Mouse (Mus musculus): ENCODE results near the gene Tbc1d5.
A peak's percentile ranks its signal among the peaks of the same experiment; 100 is the strongest.
"Not testable (repeated sequence)": the region's sequence is repeated elsewhere in the genome, so short reads cannot be mapped to it uniquely, and the experiment has no call there.

Tbc1d5 gene

DNA sequence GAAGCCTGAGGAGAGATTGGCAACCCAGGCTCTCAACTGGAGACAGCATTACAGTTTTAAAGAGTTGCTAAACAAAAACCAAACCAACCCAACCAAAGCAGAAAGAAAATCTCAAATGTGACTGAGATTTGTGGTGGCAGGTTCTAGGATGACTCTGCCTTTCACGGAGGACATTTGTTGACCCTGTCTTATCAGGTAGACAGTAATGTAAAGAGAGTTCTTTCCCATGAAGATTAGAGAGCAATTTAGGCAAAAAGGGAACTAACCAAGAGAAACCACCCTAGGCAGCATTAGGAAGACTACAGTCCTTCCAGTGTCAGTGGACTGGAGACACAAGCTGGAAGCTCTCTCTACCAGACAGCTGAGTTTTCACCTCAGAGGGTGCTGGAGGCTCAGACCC lies 438.3 kb downstream of the Tbc1d5 start:
- no peak for DNase-seq

DNA sequence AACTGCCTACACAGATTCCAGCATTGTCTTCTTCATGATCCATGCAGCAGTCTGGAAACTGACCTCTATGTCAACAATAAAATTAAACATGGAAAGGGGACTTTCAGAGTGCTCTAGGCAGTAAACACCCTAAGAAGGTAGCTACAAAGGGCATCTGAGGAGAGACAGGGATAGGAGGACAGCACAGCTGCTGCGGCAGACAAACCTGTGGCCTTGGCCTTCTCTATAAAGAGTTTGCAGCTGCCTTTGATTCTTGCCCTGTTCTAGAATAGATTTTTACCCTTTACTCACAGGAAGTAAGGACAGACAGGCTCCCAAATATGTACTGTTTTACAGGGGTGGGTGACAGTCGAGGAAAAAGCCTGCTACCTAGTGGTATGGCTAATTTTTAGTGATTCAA lies 440.7 kb downstream of the Tbc1d5 start:
- DNase-seq: no peak

DNA sequence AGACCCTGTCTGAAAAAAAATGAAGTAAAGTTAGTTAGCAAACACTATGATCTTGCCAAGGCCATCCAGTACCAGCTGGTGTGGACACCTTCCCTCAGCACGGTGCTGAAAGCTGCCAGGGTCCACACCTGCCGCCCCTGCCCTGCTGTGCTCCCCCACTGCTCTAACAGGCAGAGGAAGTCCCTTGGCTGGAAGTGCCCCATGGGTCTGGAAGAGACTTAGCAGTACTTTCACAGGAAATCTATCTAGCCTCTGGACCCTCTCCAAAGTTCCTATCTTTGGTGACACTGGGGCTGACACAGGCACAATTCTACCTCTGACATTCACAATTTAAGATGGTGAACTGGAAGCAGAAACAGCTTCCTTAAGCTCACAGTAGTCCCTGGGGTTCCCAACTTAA lies 442.1 kb downstream of the Tbc1d5 start:
- no peak for DNase-seq

DNA sequence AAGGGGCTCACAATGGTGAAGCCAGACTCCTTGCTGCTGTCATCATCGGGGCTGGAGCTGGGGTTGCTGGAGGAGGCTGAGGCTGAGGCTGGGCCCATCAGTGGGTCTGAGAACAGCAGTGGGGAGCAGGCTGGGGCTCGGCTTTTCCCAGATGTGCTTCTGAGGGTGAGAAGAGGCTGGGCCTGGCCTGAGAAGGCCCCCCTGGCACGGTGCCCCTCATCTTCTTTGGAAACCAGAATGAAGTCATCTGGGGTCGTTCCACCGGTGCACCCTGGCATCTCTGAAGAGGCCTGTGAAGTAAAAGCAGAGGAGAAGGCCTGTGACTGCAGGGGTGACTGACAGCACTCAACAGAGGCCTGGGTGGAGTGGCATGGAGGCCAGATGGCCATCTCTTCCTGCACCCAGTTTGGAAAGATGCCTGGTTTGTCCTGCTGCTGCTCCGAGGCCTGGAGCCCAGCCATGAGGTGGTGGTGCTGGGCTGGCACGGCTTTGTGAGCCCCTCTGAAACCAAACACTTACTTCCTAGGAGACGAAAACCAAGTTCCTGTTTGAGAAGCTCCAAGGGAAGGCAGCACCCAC lies 443.1 kb downstream of the Tbc1d5 start:
- no peak for DNase-seq

DNA sequence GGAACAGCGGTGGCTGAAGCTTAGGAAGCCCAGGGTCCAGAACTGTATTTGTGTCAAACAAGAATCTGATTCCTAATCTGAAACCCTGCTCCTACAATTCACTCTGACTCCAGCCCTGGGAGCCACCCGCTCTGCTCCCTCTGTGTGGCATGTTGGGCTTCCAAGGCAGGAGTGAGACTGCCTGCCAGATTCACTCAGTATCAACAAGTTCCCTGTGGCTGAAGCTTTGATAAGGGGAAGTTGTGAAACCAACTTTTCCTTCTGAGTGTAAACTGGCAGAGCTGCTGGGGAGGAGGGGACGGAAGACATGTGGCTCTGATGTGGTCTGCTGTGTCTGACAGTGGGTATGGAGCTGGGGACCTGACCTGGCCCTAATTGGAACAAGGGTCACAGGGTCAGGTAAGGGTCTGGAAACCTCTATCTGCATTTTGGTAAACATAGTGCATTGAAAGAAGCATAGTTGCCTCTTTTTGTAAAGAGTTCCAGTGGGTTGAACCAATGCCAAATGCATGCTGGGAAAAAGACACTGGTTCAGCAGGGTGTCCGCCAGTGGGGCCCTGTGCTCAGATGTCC lies 443.7 kb downstream of the Tbc1d5 start:
- DNase-seq: no peak

DNA sequence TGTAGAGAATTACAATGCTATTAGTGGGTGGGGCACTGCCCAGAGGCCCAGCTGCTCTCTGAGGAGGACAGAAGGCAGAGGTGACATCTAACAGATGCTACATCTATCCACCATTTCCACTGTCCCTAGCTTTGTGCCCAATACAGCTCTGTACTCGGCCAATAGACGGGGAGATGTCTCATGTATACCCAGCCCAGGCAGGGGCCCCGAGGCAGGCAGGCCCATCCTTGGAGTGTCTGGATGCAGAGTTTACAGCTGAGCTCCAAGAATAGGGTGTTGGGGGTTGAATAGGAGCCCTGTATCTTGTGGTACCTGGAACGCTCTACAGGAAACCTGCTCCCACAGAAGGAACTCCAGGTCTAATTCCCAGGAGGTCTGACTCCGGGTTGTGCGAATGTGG lies 444.4 kb downstream of the Tbc1d5 start:
- no peak for DNase-seq

DNA sequence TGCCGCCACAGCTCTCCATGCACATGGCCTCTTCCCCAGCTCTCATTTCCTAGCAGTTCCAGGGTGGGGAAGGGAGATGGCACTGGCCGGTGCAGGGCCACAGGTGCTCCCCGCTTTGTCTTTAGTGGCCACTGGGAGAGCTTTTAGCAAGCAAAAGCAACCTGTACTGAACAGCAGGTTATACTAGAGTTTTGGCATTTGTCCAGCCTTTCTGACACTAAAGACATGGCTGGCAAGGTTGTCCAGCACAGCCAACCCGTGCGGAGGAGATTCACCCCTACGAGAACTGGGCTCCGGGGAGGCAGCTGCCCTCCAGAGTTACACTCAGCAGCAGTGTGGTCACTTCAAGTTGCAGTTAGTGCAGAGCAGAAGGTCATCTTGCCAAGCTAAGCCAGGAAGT lies 445.8 kb downstream of the Tbc1d5 start:
- no peak for DNase-seq

DNA sequence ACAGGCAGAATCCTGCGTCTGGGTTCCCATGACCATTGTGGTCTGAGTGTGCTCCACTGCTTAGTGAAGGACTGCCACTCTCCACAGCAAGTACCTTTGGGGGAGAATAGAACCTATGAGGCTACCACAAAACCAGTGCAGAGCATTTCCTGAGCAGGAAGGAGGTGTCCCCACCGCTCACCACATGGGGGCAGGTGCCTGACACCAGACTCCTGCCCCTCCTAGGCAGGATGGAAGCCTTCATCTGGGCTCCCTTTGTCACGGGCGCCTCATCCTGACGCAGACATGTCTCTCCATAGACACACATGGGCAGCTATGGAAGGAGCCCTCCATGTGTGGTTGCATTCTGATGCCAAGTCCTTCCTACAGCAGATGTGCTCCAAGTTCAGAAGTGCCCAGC lies 447.3 kb downstream of the Tbc1d5 start:
- no peak for DNase-seq

DNA sequence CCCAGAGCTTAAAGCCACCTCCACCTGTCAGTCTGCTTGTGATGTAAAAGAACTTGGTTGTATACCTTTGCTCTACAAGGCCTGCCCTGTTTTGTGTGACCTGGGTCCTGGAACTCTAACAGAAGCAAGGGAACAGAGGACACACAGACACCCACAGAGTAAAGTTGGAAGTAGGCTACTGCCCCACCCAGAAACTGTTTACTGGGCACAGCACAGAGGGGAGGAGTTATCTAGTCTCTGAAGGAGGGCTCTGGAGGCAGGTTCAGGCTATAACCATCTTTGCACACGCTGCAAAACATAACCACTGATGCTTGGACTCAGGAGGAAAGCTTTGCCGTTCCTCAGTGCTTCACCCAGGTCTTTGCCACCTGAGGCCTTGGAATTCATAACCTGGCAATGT lies 448.3 kb downstream of the Tbc1d5 start:
- DNase-seq: no peak

DNA sequence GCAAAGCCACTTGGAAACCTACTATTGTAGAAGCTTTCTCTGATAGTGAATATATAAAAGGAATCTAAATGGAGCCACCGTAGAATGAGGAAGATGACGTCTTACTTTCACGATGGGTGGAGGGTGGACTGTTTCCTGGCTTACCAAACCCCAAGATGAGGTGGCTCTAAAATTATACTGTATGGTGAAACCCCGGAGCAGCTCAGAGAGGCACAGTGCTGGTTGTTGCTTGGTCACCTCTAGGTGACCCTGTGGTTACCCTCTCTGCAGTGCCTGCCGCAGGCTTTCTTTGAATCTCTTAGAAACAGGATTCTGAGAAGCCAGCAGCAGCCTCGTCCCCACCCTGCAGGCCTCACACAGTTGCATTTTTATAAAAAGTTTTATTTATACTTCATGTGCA lies 449.6 kb downstream of the Tbc1d5 start:
- DNase-seq: no peak

DNA sequence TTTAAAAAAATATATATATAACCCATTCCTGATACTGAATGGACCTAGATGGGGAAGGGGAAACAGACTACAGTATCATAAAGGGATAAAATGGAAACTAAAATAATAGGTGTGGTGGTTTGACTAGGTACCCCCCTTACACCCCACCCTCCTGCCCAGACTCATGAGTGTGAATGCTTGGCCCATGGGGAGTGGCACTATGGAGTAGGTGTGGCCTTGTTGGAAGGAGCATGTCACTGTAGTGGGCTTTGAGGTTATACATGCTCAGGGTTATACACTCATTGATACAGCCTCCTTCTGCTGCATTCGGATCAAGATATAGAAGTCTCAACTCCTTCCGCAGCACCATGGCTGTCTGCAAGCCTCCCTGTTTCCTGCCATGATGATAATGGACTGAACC lies 450.1 kb downstream of the Tbc1d5 start:
- no peak for DNase-seq

DNA sequence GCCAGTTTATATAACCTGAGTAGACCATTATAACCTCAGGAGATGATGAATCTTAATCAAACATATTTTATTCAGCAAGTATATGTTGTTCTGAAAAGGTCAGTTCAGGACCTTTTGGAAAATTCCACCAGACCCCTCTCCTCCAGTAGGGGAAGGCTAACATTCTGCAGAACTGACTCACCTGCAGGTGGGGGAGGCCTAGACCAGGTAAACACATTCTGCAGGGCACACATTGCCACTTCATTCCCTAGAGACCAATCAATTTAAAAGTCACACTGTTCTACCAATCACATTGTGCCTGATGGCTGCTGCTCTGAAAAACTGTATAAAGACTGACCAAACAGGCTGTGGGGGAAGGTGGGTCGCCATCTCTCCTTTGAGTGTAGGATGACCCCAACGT lies 452.9 kb downstream of the Tbc1d5 start:
- DNase-seq: no peak

DNA sequence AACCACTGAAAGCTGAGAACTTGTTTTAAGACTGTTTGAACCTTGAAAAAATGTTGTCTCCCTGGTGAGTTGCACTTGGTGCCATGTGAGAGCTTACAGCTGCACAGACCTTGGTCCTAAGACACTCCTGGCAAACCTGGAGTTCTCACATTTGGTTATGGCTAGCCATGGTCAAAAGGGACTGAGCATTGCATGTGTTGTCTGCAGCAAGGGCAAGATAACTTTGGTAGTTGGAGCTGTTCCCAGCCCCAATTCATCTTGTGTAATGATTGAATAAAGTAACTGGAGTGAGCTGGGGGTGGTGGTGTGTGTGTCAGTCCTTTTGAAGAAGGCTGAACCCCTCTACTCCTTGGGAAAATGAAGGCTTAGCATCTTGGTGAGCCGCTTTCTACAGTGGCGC lies 454.8 kb downstream of the Tbc1d5 start:
- DNase-seq: no peak

DNA sequence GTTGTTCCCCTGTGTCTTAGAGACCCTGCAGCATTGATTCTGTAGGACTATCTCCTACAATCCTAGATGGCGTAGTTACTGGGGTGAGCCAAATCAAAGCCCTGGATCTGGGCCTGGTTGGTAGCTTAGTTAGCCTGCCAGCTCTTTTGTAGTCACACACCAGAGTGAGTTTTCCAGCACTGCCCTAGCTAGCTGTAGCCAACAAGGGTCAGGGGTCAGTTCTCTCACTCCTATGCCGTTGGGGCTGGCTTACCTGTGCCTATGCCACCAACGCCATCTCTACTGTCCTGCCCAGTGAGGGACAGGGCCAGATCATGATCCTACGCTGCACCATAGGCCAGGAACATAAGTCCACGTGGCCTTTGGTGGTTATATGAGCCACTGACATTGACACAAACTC lies 461.6 kb downstream of the Tbc1d5 start:
- no peak for DNase-seq

DNA sequence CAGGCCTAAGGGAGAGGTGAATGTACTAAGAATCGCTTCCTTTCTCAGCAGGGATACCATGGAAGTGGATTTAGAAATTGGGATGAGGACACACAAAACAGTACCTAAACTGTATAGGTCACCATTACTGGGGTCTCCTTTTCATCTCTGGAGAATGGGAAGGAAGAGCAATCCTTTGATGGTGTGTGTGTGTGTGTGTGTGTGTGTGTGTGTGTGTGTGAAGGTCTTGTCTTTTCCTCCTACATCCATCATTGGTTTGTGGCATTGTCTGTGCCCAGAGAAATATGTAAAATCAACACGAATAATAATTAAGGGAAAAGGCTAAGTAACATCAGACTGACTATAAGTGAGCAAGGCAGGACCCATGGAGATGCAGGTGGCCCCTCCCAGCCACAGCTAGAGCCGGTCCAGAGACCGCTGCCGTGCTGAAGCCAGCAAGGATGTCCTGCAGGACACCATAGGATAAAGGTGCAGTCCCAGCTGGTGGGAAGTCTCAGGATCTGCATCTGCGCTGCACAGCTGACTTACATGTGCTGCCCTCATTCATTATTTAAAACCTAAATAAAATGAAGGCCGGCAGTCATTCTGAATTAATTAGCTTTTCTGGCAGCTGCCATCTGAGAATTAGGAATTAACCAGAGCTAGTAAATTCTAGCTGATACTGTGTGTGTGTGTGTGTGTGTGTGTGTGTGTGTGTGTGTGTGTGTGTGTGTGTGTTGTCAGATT lies 468.5 kb downstream of the Tbc1d5 start:
- DNase-seq: no peak

DNA sequence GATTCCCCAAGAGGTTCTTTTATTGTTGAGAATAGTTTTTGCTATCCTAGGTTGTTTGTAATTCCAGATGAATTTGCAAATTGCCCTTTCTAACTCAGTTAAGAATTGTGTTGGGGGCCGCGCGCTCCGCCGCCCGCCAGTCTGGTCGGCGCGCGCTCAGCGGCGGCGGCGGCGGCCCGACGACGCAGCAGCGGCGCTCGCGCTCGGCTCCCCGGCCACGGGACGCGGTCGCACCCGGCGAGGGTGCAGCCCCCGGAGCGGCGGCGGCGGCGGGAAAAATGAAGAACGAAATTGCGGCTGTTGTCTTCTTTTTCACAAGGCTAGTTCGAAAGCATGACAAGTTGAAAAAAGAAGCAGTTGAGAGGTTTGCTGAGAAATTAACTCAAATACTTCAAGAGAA lies 480.7 kb downstream of the Tbc1d5 start:
- not testable (repeated sequence) for DNase-seq

DNA sequence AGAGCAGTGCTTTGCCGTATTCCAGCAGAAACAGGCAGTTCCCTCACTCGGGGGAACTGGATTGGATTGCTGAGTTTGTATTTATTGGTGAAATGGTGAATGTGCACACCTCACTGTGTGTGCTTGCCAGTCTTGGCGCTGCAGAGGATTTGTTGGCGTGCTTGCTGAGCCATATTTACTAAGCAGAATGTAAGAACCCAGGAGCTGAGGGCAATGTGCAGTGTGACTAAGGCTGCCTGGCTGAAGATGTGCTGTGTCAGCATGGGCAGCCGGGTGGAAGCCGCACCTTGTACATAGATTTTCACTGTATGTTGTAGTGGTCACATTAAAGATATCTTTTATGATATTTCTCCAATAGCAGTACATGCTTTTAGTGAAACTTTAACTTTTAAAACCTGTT lies 491.0 kb downstream of the Tbc1d5 start:
- no peak for DNase-seq

DNA sequence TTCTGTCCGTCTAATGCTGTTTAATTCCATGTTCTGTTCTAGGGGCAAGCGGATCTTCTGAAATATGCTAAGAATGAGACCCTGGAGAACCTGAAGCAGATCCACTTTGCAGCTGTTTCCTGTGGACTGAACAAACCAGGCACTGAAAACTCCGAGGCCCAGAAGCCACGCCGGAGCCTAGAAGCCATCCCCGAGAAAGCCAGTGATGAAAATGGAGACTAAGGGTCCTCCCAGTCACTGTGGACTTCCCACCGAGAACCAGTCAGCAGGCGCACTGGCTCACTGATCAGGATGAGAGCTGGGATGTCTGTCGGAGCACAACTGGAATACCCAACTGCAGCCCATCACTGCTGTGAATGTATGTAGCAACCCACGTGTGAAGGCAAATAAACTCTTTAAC lies 491.5 kb downstream of the Tbc1d5 start:
- DNase-seq: no peak

DNA sequence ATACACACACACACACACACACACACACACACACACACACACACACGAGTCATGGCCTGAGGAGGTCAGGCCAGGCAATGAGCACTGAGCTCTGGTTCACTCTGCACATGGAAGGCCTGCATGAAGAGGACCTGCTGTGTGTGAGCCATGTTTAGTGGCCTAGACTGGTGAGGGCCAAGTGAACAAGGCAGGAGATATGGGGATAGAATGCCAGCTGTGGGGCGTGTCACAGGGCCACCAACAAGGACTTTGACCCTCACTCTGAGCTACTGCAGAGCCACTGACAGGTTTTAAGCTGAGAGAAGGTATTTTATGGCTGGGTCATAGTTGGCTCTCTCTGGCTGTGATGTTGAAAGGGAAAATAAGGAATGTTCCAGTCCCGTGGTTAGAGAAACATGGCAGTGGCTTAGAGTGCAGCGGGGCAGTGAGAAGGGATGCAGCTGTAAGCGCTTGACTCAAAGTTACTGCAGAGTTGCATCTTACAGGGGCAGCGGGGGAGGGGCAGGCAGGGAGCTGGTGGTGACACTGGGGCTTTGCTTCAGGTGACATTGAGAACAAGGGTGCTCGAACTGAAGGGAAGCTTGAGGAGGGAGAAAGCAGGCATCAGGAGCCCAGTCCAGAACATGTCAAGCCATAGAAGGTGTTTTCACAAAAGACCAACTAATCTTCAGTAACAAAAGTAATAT lies 494.0 kb downstream of the Tbc1d5 start:
- peak; percentile 51 to 56 for DNase-seq

Measured in kidney, postnatal 4 days (tissue).